20 mouse cellular contexts compared by ENCODE assay signal in genomic region chr19:57304666-57305065, GRCm38 (mm10).
"Had no signal": no experiment of that assay in that cellular context is flagged by ENCODE, and none has a peak within 500 bp of the region (broad histone marks: within the 10 kb centered on the region; RNA-seq: fewer than 3 reads in every experiment).

No protein-coding gene starts in this region.

- H3K4me3 ChIP-seq: layer of hippocampus, adult 2 months; limb, embryonic 10.5 days; limb, embryonic 13.5 days; liver, embryonic 12.5 days; liver, embryonic 15.5 days; neural tube, embryonic 12.5 days; neural tube, embryonic 15.5 days; stomach, embryonic 15.5 days had no signal

- H3K27ac ChIP-seq: kidney, postnatal 0 days; layer of hippocampus, adult 2 months; limb, embryonic 10.5 days; limb, embryonic 13.5 days; liver, embryonic 12.5 days; liver, embryonic 15.5 days; neural tube, embryonic 12.5 days; neural tube, embryonic 15.5 days; stomach, embryonic 15.5 days had no signal

- H3K4me2 ChIP-seq: limb, embryonic 13.5 days; liver, embryonic 12.5 days; liver, embryonic 15.5 days; midbrain, embryonic 11.5 days; neural tube, embryonic 12.5 days; neural tube, embryonic 15.5 days; stomach, embryonic 15.5 days had no signal

- ATAC-seq: liver, embryonic 12.5 days had no signal

- H3K36me3 ChIP-seq: limb, embryonic 10.5 days; limb, embryonic 13.5 days; liver, embryonic 12.5 days; liver, embryonic 15.5 days; neural tube, embryonic 12.5 days; neural tube, embryonic 15.5 days; stomach, embryonic 15.5 days had no signal

- H3K9ac ChIP-seq: limb, embryonic 13.5 days; liver, embryonic 12.5 days; liver, embryonic 15.5 days; neural tube, embryonic 12.5 days; neural tube, embryonic 15.5 days; stomach, embryonic 15.5 days had no signal

- H3K27me3 ChIP-seq: liver, embryonic 15.5 days; neural tube, embryonic 12.5 days; neural tube, embryonic 15.5 days; stomach, embryonic 15.5 days had no signal

- H3K9me3 ChIP-seq: limb, embryonic 10.5 days; limb, embryonic 13.5 days; liver, embryonic 12.5 days; liver, embryonic 15.5 days; neural tube, embryonic 12.5 days; neural tube, embryonic 15.5 days; stomach, embryonic 15.5 days had no signal

- H3K4me1 ChIP-seq: liver, embryonic 12.5 days; liver, embryonic 15.5 days; neural tube, embryonic 12.5 days; neural tube, embryonic 15.5 days had no signal

- DNase-seq: kidney, postnatal 25 days; layer of hippocampus, adult 9-11 months; liver; lung, adult 18-20 months; lung, postnatal 14 days; lung, postnatal 4 days; midbrain, embryonic 14.5 days; right cerebral cortex, postnatal 25 days; spleen, adult 18-20 months; thymus, postnatal 25 days had no signal
